Mouse (Mus musculus): ENCODE results near the gene Map2k5. TPM values are rescaled to one million over a fixed set of nuclear protein-coding genes. Genes with fewer than 3 reads are reported as not detected.

Map2k5 gene
- polyA plus RNA-seq, 1 experiment from 2014 or later: 39.3 TPM

DNA sequence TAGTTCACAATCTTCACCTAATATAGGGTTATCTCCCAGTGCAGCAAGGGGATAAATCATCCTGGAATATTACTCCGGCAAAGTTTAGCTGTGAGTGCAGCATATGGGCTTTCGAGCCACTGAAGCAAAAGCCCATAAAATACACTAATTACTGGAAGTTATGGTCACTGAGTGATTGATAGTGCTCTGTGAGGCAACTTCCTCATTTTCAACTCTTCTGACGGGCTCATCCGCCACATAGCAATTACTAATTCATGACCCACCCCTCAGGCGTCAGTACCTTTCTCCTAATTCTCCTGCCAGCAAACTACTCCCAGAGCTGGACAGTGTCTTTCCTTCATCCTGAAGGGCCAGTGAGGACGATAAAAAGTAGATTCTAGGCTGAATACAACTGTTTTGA lies 135.7 kb downstream of the Map2k5 start:
- Histone ChIP-seq H3K9me3 (no peaks in the 10 kb centered on the region), H3K4me3 (no peak overlapping the region), H3K27me3 (ENCODE audit: insufficient read depth, poor library complexity, severe bottlenecking) (no peaks in the 10 kb centered on the region), H3K4me1 (replicated peaks) (peaks cover 13% of the 10 kb centered on the region), H3K36me3 (peaks cover 16% of the 10 kb centered on the region; the same call in 1 of the 2 replicates), H3K27ac (no peak overlapping the region)
- DNase-seq (ENCODE audit: low spot score): no peak
- WGBS: 79% methylated on average over 6 of the region's 6 CpGs

DNA sequence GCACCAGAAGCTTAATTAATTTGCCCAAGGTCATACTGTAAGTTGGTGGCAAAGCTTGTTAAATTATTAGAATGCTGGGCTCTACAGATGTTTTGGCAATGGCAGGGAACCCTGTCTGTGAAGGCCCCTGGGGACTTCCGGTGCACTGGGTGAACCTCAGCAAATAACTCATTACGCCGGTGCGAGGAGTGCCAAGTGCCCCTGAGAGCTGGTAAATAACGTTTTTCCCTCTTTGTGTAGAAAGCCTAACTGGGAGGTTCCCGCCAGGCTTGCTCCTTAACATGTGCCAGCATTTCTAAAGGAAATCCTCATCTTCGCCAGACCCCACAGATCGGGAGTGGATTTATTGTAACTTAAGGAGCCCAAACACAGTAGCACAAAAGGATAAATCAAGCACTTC lies 136.5 kb downstream of the Map2k5 start:
- WGBS: 81% methylated on average over 8 of the region's 8 CpGs

DNA sequence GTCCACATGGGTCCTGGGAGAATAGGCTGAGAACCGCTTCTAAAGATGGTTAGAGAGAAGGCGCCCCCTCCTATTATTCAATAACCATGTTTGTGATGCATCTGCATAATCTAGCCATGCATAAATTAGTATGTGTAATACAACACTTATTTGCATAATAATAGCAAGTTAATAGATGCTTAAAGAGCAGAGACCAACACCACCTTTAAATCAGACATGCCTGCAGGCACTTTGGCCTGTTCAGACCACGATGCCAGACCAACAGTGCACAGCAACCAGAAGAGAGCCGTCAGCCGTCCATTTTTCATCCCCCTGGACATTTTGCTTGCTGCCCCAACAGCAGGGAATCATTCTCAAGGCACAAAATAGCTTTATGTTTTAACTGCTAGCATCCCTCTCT lies 143.3 kb downstream of the Map2k5 start:
- DNase-seq (ENCODE audit: low spot score): no peak
- 52% methylated on average over 5 of the region's 5 CpGs for WGBS
- no peak overlapping the region for H3K27ac ChIP-seq
- peaks cover 8% of the 10 kb centered on the region; the same call in 1 of the 2 replicates for H3K36me3 ChIP-seq
- H3K4me3 ChIP-seq: no peak overlapping the region
- H3K4me1 ChIP-seq (replicated peaks): peaks cover 31% of the 10 kb centered on the region
- no peaks in the 10 kb centered on the region for H3K9me3 ChIP-seq
- no peaks in the 10 kb centered on the region for H3K27me3 ChIP-seq (ENCODE audit: insufficient read depth, poor library complexity, severe bottlenecking)

More for the DNA sequence above, 136.5 kb downstream of the Map2k5 start:
- peaks cover 16% of the 10 kb centered on the region; the same call in 1 of the 2 replicates for H3K36me3 ChIP-seq
- H3K4me1 ChIP-seq (replicated peaks): peaks cover 7% of the 10 kb centered on the region
- no peaks in the 10 kb centered on the region for H3K27me3 ChIP-seq (ENCODE audit: insufficient read depth, poor library complexity, severe bottlenecking)
- no peak for DNase-seq (ENCODE audit: low spot score)
- no peak overlapping the region for H3K4me3 ChIP-seq
- no peaks in the 10 kb centered on the region for H3K9me3 ChIP-seq
- H3K27ac ChIP-seq: no peak overlapping the region

DNA sequence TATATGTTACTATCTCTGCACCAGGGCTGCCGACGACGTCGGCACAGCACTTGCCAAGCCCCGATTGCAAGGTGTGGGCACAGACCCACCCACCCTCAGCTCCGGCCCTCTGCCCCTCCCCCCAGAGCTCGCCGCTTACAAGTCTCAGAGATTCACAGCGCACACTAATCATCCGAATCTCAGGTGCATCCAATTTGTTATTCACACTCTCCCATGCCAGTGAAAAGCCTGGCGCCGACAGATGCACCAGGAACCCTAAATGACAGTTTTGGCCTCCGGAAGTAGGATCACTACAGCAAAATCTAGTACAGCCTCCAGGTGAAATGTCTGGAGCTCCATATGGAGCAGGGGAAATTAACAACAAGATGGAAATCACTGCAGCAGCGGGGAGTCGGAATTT lies 147.4 kb downstream of the Map2k5 start:
- Histone ChIP-seq H3K4me3 (no peak overlapping the region), H3K9me3 (no peaks in the 10 kb centered on the region), H3K27me3 (ENCODE audit: insufficient read depth, poor library complexity, severe bottlenecking) (no peaks in the 10 kb centered on the region), H3K27ac (no peak overlapping the region), H3K36me3 (peaks cover 8% of the 10 kb centered on the region; the same call in 1 of the 2 replicates), H3K4me1 (replicated peaks) (peaks cover 20% of the 10 kb centered on the region)
- 73% methylated on average over 15 of the region's 15 CpGs for WGBS
- no peak for DNase-seq (ENCODE audit: low spot score)

DNA sequence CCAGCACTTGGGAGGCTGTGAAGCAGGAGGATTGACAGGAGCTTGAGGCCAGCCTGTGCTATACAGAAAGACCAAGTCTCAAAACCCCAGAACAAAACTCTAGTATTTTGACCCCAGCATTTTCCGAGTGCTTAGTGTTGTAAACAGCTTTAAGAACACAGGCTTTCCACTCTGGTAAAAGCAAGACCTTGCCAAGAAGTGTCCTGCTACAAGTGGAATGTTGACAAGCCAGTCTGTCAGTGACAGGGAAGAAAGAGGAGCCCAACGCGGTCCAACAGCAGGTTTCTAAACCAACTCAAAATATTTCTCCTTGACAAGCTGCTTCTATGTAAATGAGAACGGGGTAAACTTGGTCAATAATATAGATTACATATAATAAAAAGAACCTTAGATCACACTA lies 148.6 kb downstream of the Map2k5 start:
- DNase-seq (ENCODE audit: low spot score): no peak
- 81% methylated on average over 4 of the region's 4 CpGs for WGBS
- Histone ChIP-seq H3K27me3 (ENCODE audit: insufficient read depth, poor library complexity, severe bottlenecking) (no peaks in the 10 kb centered on the region), H3K27ac (no peak overlapping the region), H3K4me3 (no peak overlapping the region), H3K36me3 (peaks cover 12% of the 10 kb centered on the region; the same call in 1 of the 2 replicates), H3K4me1 (replicated peaks) (peaks cover 15% of the 10 kb centered on the region; the same call in 1 of the 2 replicates), H3K9me3 (no peaks in the 10 kb centered on the region)

DNA sequence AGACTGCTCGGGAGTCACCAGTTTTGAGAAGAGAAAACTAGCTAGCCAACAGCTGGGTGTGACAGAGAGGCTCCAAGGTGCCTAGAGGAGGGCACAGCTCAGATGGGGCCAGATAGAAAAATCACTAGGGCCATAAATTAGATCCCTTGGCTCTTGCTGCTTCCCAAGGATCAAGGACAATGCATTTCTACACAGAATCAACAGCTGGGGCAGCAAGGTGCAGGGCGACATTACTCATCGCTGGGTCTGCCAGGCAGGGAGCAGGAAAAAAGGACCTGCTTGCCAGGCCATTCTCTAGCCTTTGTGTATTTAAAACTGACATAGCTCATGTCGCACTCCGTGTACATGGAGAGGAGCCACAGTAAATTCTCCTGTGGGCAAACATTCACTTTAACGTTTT lies 155.5 kb downstream of the Map2k5 start:
- peaks cover 14% of the 10 kb centered on the region; the same call in 1 of the 2 replicates for H3K36me3 ChIP-seq
- no peak overlapping the region for H3K27ac ChIP-seq
- no peaks in the 10 kb centered on the region for H3K27me3 ChIP-seq (ENCODE audit: insufficient read depth, poor library complexity, severe bottlenecking)
- no peaks in the 10 kb centered on the region for H3K9me3 ChIP-seq
- WGBS: 85% methylated on average over 6 of the region's 6 CpGs
- 0 out of 2 replicates have a peak, but pooled peaks cover 3% of the 10 kb centered on the region for H3K4me1 ChIP-seq (replicated peaks)
- no peak overlapping the region for H3K4me3 ChIP-seq
- no peak for DNase-seq (ENCODE audit: low spot score)

DNA sequence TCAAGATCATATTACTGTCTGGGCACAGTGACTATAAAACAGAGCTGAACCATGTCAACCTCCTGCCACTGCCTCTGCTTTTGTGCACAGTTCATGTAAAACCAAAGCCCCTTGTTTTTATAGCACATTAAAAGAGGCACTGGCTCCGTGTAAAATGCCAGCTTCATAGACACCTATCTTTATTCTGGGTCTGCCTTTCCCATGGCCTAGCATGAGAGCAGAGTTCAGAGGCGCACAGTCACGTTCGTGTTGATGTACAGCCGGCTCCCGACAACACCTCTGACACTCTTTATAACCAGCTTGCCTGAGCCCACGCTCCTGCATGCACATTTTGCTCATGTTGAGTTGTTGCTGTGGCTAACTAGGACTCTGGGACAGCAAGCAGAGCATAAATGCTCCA lies 157.9 kb downstream of the Map2k5 start:
- 93% methylated on average over 7 of the region's 7 CpGs for WGBS
- no peak for DNase-seq (ENCODE audit: low spot score)
- H3K27me3 ChIP-seq (ENCODE audit: insufficient read depth, poor library complexity, severe bottlenecking): no peaks in the 10 kb centered on the region
- H3K9me3 ChIP-seq: no peaks in the 10 kb centered on the region
- no peak overlapping the region for H3K4me3 ChIP-seq
- peaks cover 15% of the 10 kb centered on the region for H3K4me1 ChIP-seq (replicated peaks)
- H3K27ac ChIP-seq: no peak overlapping the region
- peaks cover 16% of the 10 kb centered on the region for H3K36me3 ChIP-seq

DNA sequence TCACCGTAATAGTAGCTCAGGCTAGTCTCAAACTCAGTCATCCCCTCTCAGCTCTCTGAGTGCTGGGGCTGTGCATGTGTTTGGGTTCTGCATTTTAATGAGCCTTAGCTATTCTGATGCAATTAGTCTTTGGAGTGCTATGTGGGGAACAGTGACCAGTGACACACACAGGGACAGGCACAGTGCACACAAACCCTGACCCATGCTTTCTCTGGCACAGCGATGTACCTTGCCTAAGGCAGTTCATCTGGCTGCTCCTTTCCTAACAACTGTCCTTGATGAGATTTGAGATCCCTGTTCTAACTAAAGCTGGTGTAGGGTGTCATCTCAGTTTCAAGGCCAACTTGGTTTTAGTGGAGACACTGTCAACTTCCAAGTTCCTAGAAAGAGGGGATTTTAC lies 162.7 kb downstream of the Map2k5 start:
- H3K27me3 ChIP-seq (ENCODE audit: insufficient read depth, poor library complexity, severe bottlenecking): no peaks in the 10 kb centered on the region

DNA sequence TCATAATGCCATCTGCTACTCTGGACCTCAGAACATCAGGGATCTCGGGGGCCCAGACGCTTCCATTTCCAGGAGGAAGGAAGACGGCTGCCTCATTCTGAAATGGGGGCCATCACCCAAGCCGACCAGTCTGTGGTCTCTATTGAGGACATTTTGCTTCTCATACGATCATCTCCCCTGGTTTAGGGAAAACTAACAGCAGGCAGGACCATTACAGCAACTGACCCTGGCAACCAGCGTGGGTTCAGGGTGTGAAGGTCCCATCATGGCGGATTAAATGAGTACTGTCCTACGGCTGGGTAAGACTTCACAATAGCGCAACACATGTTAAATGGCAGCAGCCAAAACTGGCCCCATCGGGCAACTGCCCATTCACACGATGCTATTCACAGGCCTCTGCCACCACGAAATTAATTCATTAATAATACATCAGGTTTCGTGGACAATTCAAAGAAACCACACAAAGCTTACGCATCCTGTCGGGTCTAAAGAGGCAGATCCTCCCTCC lies 170.9 kb downstream of the Map2k5 start:
- H3K4me1 ChIP-seq (replicated peaks): peaks cover 28% of the 10 kb centered on the region
- H3K27ac ChIP-seq: peak overlapping the region; percentile 81
- no peaks in the 10 kb centered on the region for H3K27me3 ChIP-seq (ENCODE audit: insufficient read depth, poor library complexity, severe bottlenecking)
- DNase-seq (ENCODE audit: low spot score): peak; percentile 60
- WGBS: 47% methylated on average over 15 of the region's 15 CpGs
- H3K36me3 ChIP-seq: peaks cover 24% of the 10 kb centered on the region
- peaks cover 4% of the 10 kb centered on the region; the same call in 1 of the 2 replicates for H3K9me3 ChIP-seq
- no peak overlapping the region for H3K4me3 ChIP-seq

More for the DNA sequence above, 162.7 kb downstream of the Map2k5 start:
- H3K36me3 ChIP-seq: peaks cover 11% of the 10 kb centered on the region
- peak overlapping the region; percentile 29; the same call in 1 of the 2 replicates for H3K27ac ChIP-seq
- no peak for DNase-seq (ENCODE audit: low spot score)
- no peaks in the 10 kb centered on the region for H3K9me3 ChIP-seq
- H3K4me1 ChIP-seq (replicated peaks): peaks cover 14% of the 10 kb centered on the region
- 82% methylated on average over 2 of the region's 2 CpGs for WGBS
- no peak overlapping the region for H3K4me3 ChIP-seq

DNA sequence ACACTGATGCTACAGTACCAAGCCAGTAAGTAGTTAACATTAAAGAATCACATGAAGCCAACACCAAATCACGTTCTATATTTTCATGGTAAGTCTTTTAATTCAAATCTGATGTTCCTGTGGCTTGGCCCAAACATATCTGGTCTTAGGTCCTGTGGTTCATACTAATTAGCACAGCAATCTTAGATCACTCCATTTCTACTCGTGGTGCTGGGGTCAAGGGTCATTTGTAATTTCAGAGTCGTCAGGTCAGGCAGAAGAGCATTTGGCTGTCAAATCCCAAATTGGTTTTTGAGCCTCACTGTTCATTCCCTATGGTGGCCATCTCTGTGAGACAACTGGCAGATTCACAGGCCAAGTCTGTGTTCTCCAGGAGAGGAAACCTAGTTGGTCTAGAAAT lies 174.2 kb downstream of the Map2k5 start:
- DNase-seq (ENCODE audit: low spot score): no peak
- Histone ChIP-seq H3K27ac (no peak overlapping the region), H3K9me3 (peaks cover 6% of the 10 kb centered on the region; the same call in 1 of the 2 replicates), H3K27me3 (ENCODE audit: insufficient read depth, poor library complexity, severe bottlenecking) (no peaks in the 10 kb centered on the region), H3K36me3 (peaks cover 32% of the 10 kb centered on the region), H3K4me1 (replicated peaks) (peaks cover 30% of the 10 kb centered on the region), H3K4me3 (no peak overlapping the region)
- 69% methylated on average over 3 of the region's 3 CpGs for WGBS

DNA sequence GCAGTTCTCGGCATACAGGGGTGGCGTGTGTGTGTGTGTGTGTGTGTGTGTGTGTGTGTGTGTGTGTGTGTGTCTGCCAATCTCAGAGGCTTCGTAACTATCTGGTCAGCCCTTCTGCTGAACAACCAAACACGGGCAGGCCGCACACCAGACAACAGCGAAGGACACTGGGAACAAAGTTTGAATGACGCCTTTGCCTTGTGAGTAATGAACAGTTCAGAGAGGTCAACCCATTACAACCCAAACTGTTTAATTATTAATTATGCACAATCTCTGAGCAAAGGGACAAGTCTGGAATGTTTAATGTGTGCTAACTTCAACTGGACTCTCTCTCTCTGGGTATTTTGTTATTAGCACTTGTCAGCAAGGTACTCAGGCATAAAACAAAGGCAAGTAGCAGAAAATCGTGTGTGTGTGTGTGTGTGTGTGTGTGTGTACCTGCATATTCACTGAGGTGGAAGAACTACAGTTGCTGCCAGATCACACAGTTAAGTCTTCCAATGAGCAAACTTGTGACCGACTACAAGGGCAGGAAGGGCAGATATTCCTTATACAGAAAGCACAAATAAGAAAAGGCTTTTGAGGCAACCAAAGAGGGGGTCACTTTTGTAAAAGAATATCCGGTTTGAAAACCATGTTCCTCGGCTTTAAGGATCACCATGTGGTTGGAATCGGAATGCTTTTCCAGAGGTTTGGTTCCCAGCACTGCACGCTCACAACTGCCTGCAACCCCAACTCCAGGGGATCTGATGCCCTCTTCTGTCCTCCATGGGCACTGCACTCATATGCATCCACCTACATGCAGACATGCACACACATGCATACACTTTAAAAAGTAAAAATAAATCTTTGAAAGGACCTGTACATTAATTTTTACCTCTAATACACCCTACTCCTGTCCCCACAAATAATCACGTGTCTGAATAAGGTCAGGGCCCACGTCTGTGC lies 176.1 kb downstream of the Map2k5 start:
- DNase-seq (ENCODE audit: low spot score): no peak
- no peak overlapping the region for H3K27ac ChIP-seq
- H3K27me3 ChIP-seq (ENCODE audit: insufficient read depth, poor library complexity, severe bottlenecking): no peaks in the 10 kb centered on the region
- H3K9me3 ChIP-seq: peaks cover 6% of the 10 kb centered on the region; the same call in 1 of the 2 replicates
- no peak overlapping the region for H3K4me3 ChIP-seq
- peaks cover 32% of the 10 kb centered on the region for H3K36me3 ChIP-seq
- WGBS: 91% methylated on average over 15 of the region's 15 CpGs
- H3K4me1 ChIP-seq (replicated peaks): peaks cover 35% of the 10 kb centered on the region

DNA sequence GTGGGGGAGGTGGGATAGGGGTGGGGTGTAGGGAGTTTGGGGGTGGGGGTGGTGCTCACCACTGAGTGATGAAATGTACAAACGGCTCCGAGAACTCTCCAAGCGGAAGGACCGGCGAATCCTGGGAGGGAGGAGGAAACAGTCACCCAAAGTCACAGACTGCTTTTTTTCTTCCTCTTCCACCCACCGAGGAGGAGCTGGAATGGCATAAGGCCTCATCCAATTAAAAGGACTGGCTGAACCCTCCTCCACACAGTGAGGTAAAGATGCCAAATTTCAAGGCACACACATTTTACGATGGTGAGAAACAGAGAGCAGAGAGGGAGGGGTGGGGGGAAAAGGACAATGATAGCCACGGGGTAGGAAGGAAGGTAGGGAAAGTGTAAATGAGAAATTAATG lies 180.4 kb downstream of the Map2k5 start:
- H3K27ac ChIP-seq: peak overlapping the region; percentile 64
- H3K4me1 ChIP-seq (replicated peaks): peaks cover 50% of the 10 kb centered on the region
- peaks cover 6% of the 10 kb centered on the region; the same call in 1 of the 2 replicates for H3K9me3 ChIP-seq
- no peak for DNase-seq (ENCODE audit: low spot score)
- 10% methylated on average over 8 of the region's 8 CpGs for WGBS
- no peaks in the 10 kb centered on the region for H3K27me3 ChIP-seq (ENCODE audit: insufficient read depth, poor library complexity, severe bottlenecking)
- peak overlapping the region; percentile 16; the same call in 1 of the 2 replicates for H3K4me3 ChIP-seq
- H3K36me3 ChIP-seq: peaks cover 17% of the 10 kb centered on the region

All from hindbrain, embryonic 10.5 days (tissue).